Mouse (Mus musculus): ENCODE results near the gene Adam12. TPM values are rescaled to one million over a fixed set of nuclear protein-coding genes. Genes with fewer than 3 reads are reported as not detected.

Adam12 gene
- polyA plus RNA-seq, 1 experiment from 2014 or later, result 0.93 TPM

DNA sequence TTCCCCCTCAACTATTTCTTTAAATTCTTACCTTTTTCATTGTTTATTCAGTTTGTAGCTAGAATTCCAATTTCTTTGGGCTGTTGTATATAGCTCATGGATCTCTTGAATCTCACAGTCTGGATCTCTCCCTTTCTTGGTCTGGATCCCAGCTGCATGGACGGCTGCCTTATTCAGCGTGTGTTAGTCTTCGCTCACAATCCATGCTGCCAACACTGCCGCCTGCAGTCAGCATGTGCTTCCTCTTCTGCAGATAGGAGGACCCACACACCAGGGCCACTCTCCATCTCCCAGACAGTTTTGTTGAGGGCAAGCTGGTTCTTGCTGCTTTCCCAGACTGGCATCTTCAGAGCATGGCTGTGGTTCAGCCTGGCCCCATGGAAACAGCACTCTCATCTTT is 392.4 kb downstream of the Adam12 start:
- no peak overlapping the region for H3K4me3 ChIP-seq
- no peaks in the 10 kb centered on the region for H3K36me3 ChIP-seq (replicated peaks)
- no peaks in the 10 kb centered on the region for H3K4me1 ChIP-seq
- DNase-seq (ENCODE audit: extremely low spot score, low spot score), result no peak
- no peaks in the 10 kb centered on the region for H3K27me3 ChIP-seq (ENCODE audit: poor library complexity, severe bottlenecking)
- no peaks in the 10 kb centered on the region for H3K9me3 ChIP-seq
- WGBS, result 87% methylated on average over 4 of the region's 4 CpGs
- H3K27ac ChIP-seq, result no peak overlapping the region

Small RNA genes lying within 50 kb of the gene (microRNA-seq; reads per million reads assigned to microRNA genes)
- gene Gm23631, result not detected

Other genes with a start within 250 kb of the Adam12 start
- gene D7Ertd443e, start 153.5 kb upstream of the Adam12 start, polyA plus RNA-seq (2016; fragmentation: Nextera tagmentation; extraction: Ambion mirVana), result not detected in 2 replicates